Comparison of ENCODE assay signal across 8 mouse cellular contexts in the genomic region with DNA sequence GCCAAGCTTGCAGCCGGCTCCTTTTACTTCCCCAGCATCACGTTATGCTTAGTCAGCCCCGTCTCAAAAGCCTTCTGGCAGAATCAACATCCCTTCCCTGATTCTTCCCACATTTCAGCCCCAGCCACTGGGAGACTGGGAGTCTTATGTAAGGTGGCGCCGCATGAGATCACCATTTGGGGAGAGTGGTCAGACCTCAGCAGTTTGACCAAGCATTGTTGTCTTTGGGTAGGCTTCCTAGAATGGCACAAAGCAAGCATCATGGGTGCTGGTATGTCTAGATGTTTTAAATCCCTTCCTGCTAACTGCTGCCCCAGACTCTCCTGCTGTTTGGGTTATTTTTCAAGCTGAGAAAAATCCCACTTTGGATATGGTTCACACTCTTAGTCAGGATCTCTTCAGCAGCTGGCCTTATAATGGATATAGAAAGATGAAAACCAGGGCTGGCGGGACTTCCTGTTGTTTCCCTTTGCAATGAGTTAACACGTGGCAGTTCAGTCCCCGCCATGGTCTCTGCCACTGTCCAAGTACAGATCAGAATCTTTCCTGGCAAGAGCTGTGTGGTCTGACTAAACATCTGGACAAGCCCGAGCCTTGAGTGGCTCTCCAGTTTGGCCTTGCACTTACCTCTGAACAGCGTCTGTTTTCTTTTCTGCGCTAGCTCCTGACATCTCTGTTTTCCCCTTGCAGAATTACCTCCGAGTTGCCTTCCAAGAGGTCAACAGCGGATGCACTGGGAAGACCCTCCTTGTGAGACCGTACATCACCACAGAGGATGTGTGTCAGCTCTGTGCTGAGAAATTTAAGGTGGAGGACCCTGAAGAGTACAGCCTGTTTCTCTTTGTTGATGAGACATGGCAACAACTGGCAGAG. TPM values are rescaled to one million over a fixed set of nuclear protein-coding genes. Genes with fewer than 3 reads are reported as not detected.
DNase-seq lines count a peak whose midpoint lies in the region; ATAC-seq and TF ChIP-seq lines count a peak whose summit lies in the region.

No protein-coding gene starts in this region.

- H3K4me1 ChIP-seq in lung, embryonic 15.5 days: peaks cover 40% of the 10 kb centered on the region
- peaks cover 83% of the 10 kb centered on the region for H3K4me1 ChIP-seq in embryonic facial prominence, embryonic 15.5 days
- peaks cover 29% of the 10 kb centered on the region for H3K4me1 ChIP-seq in heart, postnatal 0 days (ENCODE audit: control insufficient read depth, insufficient read depth)
- H3K4me1 ChIP-seq in limb, embryonic 13.5 days: peaks cover 83% of the 10 kb centered on the region

- no peak overlapping the region for H3K4me2 ChIP-seq in lung, embryonic 15.5 days
- no peak overlapping the region for H3K4me2 ChIP-seq in embryonic facial prominence, embryonic 15.5 days (replicated peaks)
- H3K4me2 ChIP-seq in heart, postnatal 0 days (ENCODE audit: low read depth, low read length): no peak overlapping the region
- no peak overlapping the region for H3K4me2 ChIP-seq in limb, embryonic 13.5 days (replicated peaks)

- no peak overlapping the region for H3K4me3 ChIP-seq in lung, embryonic 15.5 days
- no peak overlapping the region for H3K4me3 ChIP-seq in embryonic facial prominence, embryonic 15.5 days (replicated peaks)
- no peak overlapping the region for H3K4me3 ChIP-seq in heart, postnatal 0 days (ENCODE audit: low read depth, low read length)
- no peak overlapping the region for H3K4me3 ChIP-seq in limb, embryonic 13.5 days

- no peak for DNase-seq in lung, postnatal 14 days
- peak; percentile 40 for DNase-seq in heart, postnatal 0 days (ENCODE audit: low spot score)
- DNase-seq in cerebellum, adult 9-11 months: no peak

- no peak for TF ChIP-seq CTCF in heart, postnatal 0 days (IDR thresholded peaks at IDR 0.05; ENCODE audit: low read depth)

- ATAC-seq in lung, embryonic 15.5 days (ENCODE audit: borderline replicate concordance, extremely low read depth, low FRiP score, low TSS enrichment): no peak
- ATAC-seq in embryonic facial prominence, embryonic 15.5 days (ENCODE audit: insufficient number of reproducible peaks, low FRiP score, low TSS enrichment, low read depth): no peak
- no peak for ATAC-seq in heart, postnatal 0 days (ENCODE audit: insufficient read depth, low read depth)
- ATAC-seq in limb, embryonic 13.5 days (ENCODE audit: low FRiP score, low read depth): no peak
- ATAC-seq in inflammation-experienced regulatory T-cells, adult 6 months: no peak
- no peak for ATAC-seq in megakaryocyte progenitor cell, adult 5-6 weeks (replicated peaks; ENCODE audit: poor library complexity)

- no peaks in the 10 kb centered on the region for H3K9me3 ChIP-seq in lung, embryonic 15.5 days
- H3K9me3 ChIP-seq in embryonic facial prominence, embryonic 15.5 days (replicated peaks): no peaks in the 10 kb centered on the region
- H3K9me3 ChIP-seq in heart, postnatal 0 days (replicated peaks; ENCODE audit: control insufficient read depth, low read length): no peaks in the 10 kb centered on the region
- H3K9me3 ChIP-seq in limb, embryonic 13.5 days: no peaks in the 10 kb centered on the region

- WGBS in lung, embryonic 15.5 days: 42% methylated on average over 14 of the region's 14 CpGs
- 44% methylated on average over 14 of the region's 14 CpGs for WGBS in embryonic facial prominence, embryonic 15.5 days
- WGBS in heart, postnatal 0 days: 43% methylated on average over 14 of the region's 14 CpGs
- WGBS in limb, embryonic 13.5 days: 50% methylated on average over 14 of the region's 14 CpGs

- peaks cover 38% of the 10 kb centered on the region for H3K36me3 ChIP-seq in lung, embryonic 15.5 days
- peaks cover 32% of the 10 kb centered on the region for H3K36me3 ChIP-seq in embryonic facial prominence, embryonic 15.5 days
- H3K36me3 ChIP-seq in heart, postnatal 0 days (replicated peaks; ENCODE audit: control insufficient read depth, insufficient read depth, low read length): peaks cover 53% of the 10 kb centered on the region
- peaks cover 54% of the 10 kb centered on the region for H3K36me3 ChIP-seq in limb, embryonic 13.5 days

- no peak overlapping the region for H3K9ac ChIP-seq in lung, embryonic 15.5 days
- no peak overlapping the region for H3K9ac ChIP-seq in embryonic facial prominence, embryonic 15.5 days
- no peak overlapping the region for H3K9ac ChIP-seq in heart, postnatal 0 days (replicated peaks; ENCODE audit: low read depth, low read length)
- H3K9ac ChIP-seq in limb, embryonic 13.5 days: no peak overlapping the region

- TF ChIP-seq EP300 in heart, postnatal 0 days (IDR thresholded peaks at IDR 0.05; ENCODE audit: low read depth): no peak

- H3K27ac ChIP-seq in lung, embryonic 15.5 days: peak overlapping the region; percentile 79
- peak overlapping the region; percentile 87 for H3K27ac ChIP-seq in embryonic facial prominence, embryonic 15.5 days (replicated peaks)
- peak overlapping the region; percentile 81 for H3K27ac ChIP-seq in heart, postnatal 0 days (ENCODE audit: low read depth)
- H3K27ac ChIP-seq in limb, embryonic 13.5 days: peak overlapping the region; percentile 64

- H3K27me3 ChIP-seq in lung, embryonic 15.5 days: no peaks in the 10 kb centered on the region
- H3K27me3 ChIP-seq in embryonic facial prominence, embryonic 15.5 days: no peaks in the 10 kb centered on the region
- no peaks in the 10 kb centered on the region for H3K27me3 ChIP-seq in heart, postnatal 0 days (ENCODE audit: control insufficient read depth, insufficient read depth, low read length)
- no peaks in the 10 kb centered on the region for H3K27me3 ChIP-seq in limb, embryonic 13.5 days

RNA-seq across cellular contexts. Expression of a gene that starts 16.8 kb away (rescaled TPM):
- 160 and 163 TPM in 2 replicates for polyA plus RNA-seq in lung, embryonic 15.5 days (2015; fragmentation: Nextera tagmentation; extraction: Ambion mirVana)
- 151 and 160 TPM in 2 replicates for polyA plus RNA-seq in embryonic facial prominence, embryonic 15.5 days (2015; fragmentation: Nextera tagmentation; extraction: Ambion mirVana)
- total RNA-seq in heart, postnatal 0 days (2014; rRNA removed; ENCODE audit: low replicate concordance): 155 and 298 TPM in 2 replicates
- 243 TPM in 2 replicates for polyA plus RNA-seq in heart, postnatal 0 days (2015; fragmentation: Nextera tagmentation; extraction: Ambion mirVana)
- polyA plus RNA-seq in limb, embryonic 13.5 days (2015; fragmentation: Nextera tagmentation; extraction: Ambion mirVana): 163 and 165 TPM in 2 replicates
- 100 to 1,000 TPM; 135 to 169 (median 150) TPM for polyA plus RNA-seq in inflammation-experienced regulatory T-cells, adult 6 months (2017; shearing (Covaris generic))
- total RNA-seq in megakaryocyte progenitor cell, adult 5-6 weeks (2015): 88.0 and 96.1 TPM in 2 replicates
- total RNA-seq in megakaryocyte progenitor cell, adult 5-6 weeks (2017): 65.8 and 67.3 TPM in 2 replicates

RNA-seq across cellular contexts. Expression of a gene that starts 49.4 kb away (rescaled TPM):
- polyA plus RNA-seq in lung, embryonic 15.5 days (2015; fragmentation: Nextera tagmentation; extraction: Ambion mirVana): 0.29 and 1.2 TPM in 2 replicates
- polyA plus RNA-seq in embryonic facial prominence, embryonic 15.5 days (2015; fragmentation: Nextera tagmentation; extraction: Ambion mirVana): 1.9 and 3.4 TPM in 2 replicates
- total RNA-seq in heart, postnatal 0 days (2014; rRNA removed; ENCODE audit: low replicate concordance): 0.46 TPM in 1 of 2 replicates, not detected in the other
- 0.37 and 0.68 TPM in 2 replicates for polyA plus RNA-seq in heart, postnatal 0 days (2015; fragmentation: Nextera tagmentation; extraction: Ambion mirVana)
- 0.13 and 0.24 TPM in 2 replicates for polyA plus RNA-seq in limb, embryonic 13.5 days (2015; fragmentation: Nextera tagmentation; extraction: Ambion mirVana)
- polyA plus RNA-seq in inflammation-experienced regulatory T-cells, adult 6 months (2017; shearing (Covaris generic)): not detected
- 0.10 TPM in 1 of 2 replicates, not detected in the other for total RNA-seq in megakaryocyte progenitor cell, adult 5-6 weeks (2015)
- 0.04 TPM in 1 of 2 replicates, not detected in the other for total RNA-seq in megakaryocyte progenitor cell, adult 5-6 weeks (2017)

RNA-seq across cellular contexts. Expression of a gene that starts 49.7 kb away (rescaled TPM):
- 23.8 and 28.1 TPM in 2 replicates for polyA plus RNA-seq in lung, embryonic 15.5 days (2015; fragmentation: Nextera tagmentation; extraction: Ambion mirVana)
- polyA plus RNA-seq in embryonic facial prominence, embryonic 15.5 days (2015; fragmentation: Nextera tagmentation; extraction: Ambion mirVana): 27.0 and 27.7 TPM in 2 replicates
- 9.4 and 14.1 TPM in 2 replicates for total RNA-seq in heart, postnatal 0 days (2014; rRNA removed; ENCODE audit: low replicate concordance)
- 14.0 and 15.5 TPM in 2 replicates for polyA plus RNA-seq in heart, postnatal 0 days (2015; fragmentation: Nextera tagmentation; extraction: Ambion mirVana)
- 33.6 and 34.5 TPM in 2 replicates for polyA plus RNA-seq in limb, embryonic 13.5 days (2015; fragmentation: Nextera tagmentation; extraction: Ambion mirVana)
- polyA plus RNA-seq in inflammation-experienced regulatory T-cells, adult 6 months (2017; shearing (Covaris generic)): 10 to 100 TPM; 52.1 to 54.4 (median 52.6) TPM
- 29.3 and 31.5 TPM in 2 replicates for total RNA-seq in megakaryocyte progenitor cell, adult 5-6 weeks (2015)
- 60.6 and 67.4 TPM in 2 replicates for total RNA-seq in megakaryocyte progenitor cell, adult 5-6 weeks (2017)
